ENCODE assay signal across 8 mouse cellular contexts in the genomic region with DNA sequence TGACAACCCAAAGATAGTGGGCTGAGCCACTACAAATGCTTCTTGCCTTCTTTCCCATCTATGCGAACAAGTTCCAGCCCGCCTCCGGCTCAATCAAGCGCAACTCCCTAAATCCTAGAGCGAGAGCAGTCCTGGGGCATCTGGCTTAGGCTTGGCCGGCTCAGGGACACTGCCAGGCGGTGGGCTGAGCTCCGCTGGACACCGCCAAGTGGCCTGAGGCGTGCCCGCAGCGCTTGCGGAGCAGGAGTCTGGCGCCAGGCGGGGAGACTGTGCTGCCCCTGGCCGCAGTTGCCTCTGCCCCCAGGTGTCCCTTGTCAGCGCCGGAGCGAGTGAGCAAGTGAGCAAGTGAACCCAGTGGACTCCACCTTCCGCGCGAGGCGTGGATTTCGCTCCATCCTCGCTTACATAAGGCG. TPM values are rescaled to one million over a fixed set of nuclear protein-coding genes. Genes with fewer than 3 reads are reported as not detected.
DNase-seq lines count a peak whose midpoint lies in the region; ATAC-seq and TF ChIP-seq lines count a peak whose summit lies in the region.

No protein-coding gene starts in this region.

- H3K4me1 ChIP-seq in embryonic fibroblast, embryonic 13.5 days (ENCODE audit: control insufficient read depth, insufficient read depth, low read length), result no peaks in the 10 kb centered on the region
- H3K4me1 ChIP-seq in heart, embryonic 16.5 days (ENCODE audit: control insufficient read depth, insufficient read depth, low read length), result peaks cover 10% of the 10 kb centered on the region
- no peaks in the 10 kb centered on the region for H3K4me1 ChIP-seq in liver, embryonic 16.5 days (ENCODE audit: control insufficient read depth, low read depth, low read length)

- ATAC-seq in heart, embryonic 16.5 days (replicated peaks; ENCODE audit: extremely low read depth, insufficient read depth, low FRiP score), result peak; percentile 79
- 0 out of 2 replicates have a peak, but pooled peaks have one; percentile 16 for ATAC-seq in liver, embryonic 16.5 days (ENCODE audit: low read depth)

- no peaks in the 10 kb centered on the region for H3K36me3 ChIP-seq in heart, embryonic 16.5 days (ENCODE audit: control insufficient read depth, insufficient read depth)
- no peaks in the 10 kb centered on the region for H3K36me3 ChIP-seq in liver, embryonic 16.5 days (ENCODE audit: control insufficient read depth, insufficient read depth)

- peak overlapping the region; percentile 91 for H3K4me2 ChIP-seq in heart, embryonic 16.5 days (ENCODE audit: low read depth, low read length)
- peak overlapping the region; percentile 53 for H3K4me2 ChIP-seq in liver, embryonic 16.5 days (ENCODE audit: low read depth, low read length)

- no peak for TF ChIP-seq CTCF in embryonic fibroblast, embryonic 13.5 days (IDR thresholded peaks at IDR 0.05; ENCODE audit: borderline replicate concordance, insufficient read depth, low read length)

- H3K9me3 ChIP-seq in heart, embryonic 16.5 days (replicated peaks; ENCODE audit: control insufficient read depth, low read length), result no peaks in the 10 kb centered on the region
- H3K9me3 ChIP-seq in liver, embryonic 16.5 days (replicated peaks; ENCODE audit: control insufficient read depth, low read length), result no peaks in the 10 kb centered on the region

- DNase-seq in ES-CJ7 (ENCODE audit: low read depth, low spot score), result peak; percentile 25
- peak; percentile 8 for DNase-seq in adrenal gland, postnatal 4 days (ENCODE audit: low spot score in 2 of 2)
- DNase-seq in kidney, postnatal 14 days, result peak; percentile 64
- peak; percentile 49 for DNase-seq in ovary, postnatal 36 days (ENCODE audit: low spot score)
- DNase-seq in T-cell, adult 2 months (ENCODE audit: low spot score), result no peak

- no peak for TF ChIP-seq POLR2A in embryonic fibroblast, embryonic 13.5 days (IDR thresholded peaks at IDR 0.05; ENCODE audit: low read depth, low read length)

- WGBS in heart, embryonic 16.5 days, result under 1% methylated on average over 26 of the region's 26 CpGs
- 1% methylated on average over 25 of the region's 26 CpGs for WGBS in liver, embryonic 16.5 days (ENCODE audit: insufficient replicate concordance)

- H3K9ac ChIP-seq in heart, embryonic 16.5 days (ENCODE audit: low read length), result peak overlapping the region; percentile 55
- H3K9ac ChIP-seq in liver, embryonic 16.5 days (ENCODE audit: low read depth, low read length), result no peak overlapping the region

- H3K4me3 ChIP-seq in embryonic fibroblast, embryonic 13.5 days (ENCODE audit: insufficient read depth, low read length), result peak overlapping the region; percentile 72
- H3K4me3 ChIP-seq in heart, embryonic 16.5 days (ENCODE audit: low read length), result peak overlapping the region; percentile 68
- H3K4me3 ChIP-seq in liver, embryonic 16.5 days (ENCODE audit: low read depth, low read length), result peak overlapping the region; percentile 51

- peaks cover 22% of the 10 kb centered on the region for H3K27me3 ChIP-seq in heart, embryonic 16.5 days (ENCODE audit: control insufficient read depth, insufficient read depth, low read length)
- peaks cover 30% of the 10 kb centered on the region for H3K27me3 ChIP-seq in liver, embryonic 16.5 days (ENCODE audit: control insufficient read depth, insufficient read depth, low read depth, low read length)

- H3K27ac ChIP-seq in embryonic fibroblast, embryonic 13.5 days (ENCODE audit: insufficient read depth, low read length), result 0 out of 2 replicates have a peak overlapping the region, but pooled peaks have one; percentile 14
- H3K27ac ChIP-seq in heart, embryonic 16.5 days (ENCODE audit: low read length), result peak overlapping the region; percentile 49
- H3K27ac ChIP-seq in liver, embryonic 16.5 days (ENCODE audit: low read length), result no peak overlapping the region

RNA-seq across cellular contexts. Expression of gene Unc5c, which starts 0.3 kb away (rescaled TPM):
- 10 to 100 TPM in 1 of 2 experiments, 1 to 10 TPM in 1; 8.6 to 13.4 TPM for total RNA-seq in adrenal gland, postnatal 4 days (2021)
- polyA plus RNA-seq in embryonic fibroblast, embryonic 13.5 days (2011; ENCODE audit: insufficient read length, low read depth, missing spikeins), result 18.2 and 23.8 TPM in 2 replicates
- 1.7 TPM in 2 replicates for polyA plus RNA-seq in heart, embryonic 16.5 days (2015; fragmentation: Nextera tagmentation; extraction: Ambion mirVana)
- polyA plus RNA-seq in liver, embryonic 16.5 days (2015; fragmentation: Nextera tagmentation; extraction: Ambion mirVana), result 0.05 and 0.18 TPM in 2 replicates
